Mouse (Mus musculus): ENCODE measurements around the gene Epn2.
A peak's percentile ranks its signal among the peaks of the same experiment; 100 is the strongest.

The Epn2 gene

DNA sequence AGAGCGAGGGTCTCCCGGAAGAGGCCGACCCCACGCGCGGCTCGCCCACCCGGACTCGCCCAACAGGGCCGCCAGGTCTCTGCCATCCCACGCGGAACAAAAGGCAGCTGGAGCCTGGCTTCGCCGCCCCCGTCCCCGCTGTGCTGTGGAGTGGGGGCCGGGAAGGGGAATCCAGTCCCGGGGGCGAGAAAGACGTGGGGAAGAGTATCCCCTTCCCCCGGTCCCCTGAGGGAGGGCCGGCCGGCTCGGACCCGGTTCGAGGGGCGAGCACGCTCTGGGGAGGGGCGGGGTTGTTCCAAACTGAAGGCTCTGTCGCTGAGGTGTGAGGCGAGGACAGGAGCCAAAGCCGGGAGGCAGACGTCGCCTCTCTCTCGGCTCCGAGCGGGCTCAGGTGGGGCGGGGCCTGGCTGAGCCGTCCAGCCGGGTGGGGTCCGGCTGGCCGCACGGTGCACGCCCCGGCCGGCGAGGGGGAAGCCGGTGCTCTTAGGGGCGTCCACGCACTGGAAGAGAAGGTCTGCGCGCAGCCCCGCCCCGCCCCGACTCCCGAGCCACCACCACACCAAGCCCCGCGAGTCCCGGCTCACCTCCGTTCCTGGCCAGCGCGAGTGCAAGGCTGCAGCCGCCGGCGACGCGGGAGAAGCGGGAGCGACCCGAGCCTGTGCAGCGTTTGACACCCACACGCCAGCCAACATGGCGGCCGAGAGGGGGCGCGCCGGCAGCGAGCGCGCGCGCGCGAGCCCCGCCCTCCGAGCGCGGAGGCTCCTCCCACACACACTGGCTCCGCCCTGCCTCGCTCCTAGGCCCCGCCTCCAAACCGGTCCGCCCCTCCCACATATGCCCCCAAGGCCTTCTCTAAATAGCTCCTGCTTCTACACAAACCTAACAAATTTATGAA is at the start of gene Epn2:
Gene Epn2, minus strand, starts transcription at position 705 of the 895 bp plus-strand sequence.
- peak; percentile 75 for DNase-seq (ENCODE audit: low read depth)

- DNase-seq (ENCODE audit: low read depth), result peak; percentile 43
Measured at GRCm38 (mm10) chr11:61626509-61626908, 47.0 kb upstream of the Epn2 start.

GRCm38 (mm10) chr11:61625136-61625535 is 45.6 kb upstream of the Epn2 start:
- no peak for DNase-seq (ENCODE audit: low read depth)

- no peak for DNase-seq (ENCODE audit: low read depth)
Measured at GRCm38 (mm10) chr11:61620762-61621161, 41.3 kb upstream of the Epn2 start.

- peak; percentile 82 for DNase-seq (ENCODE audit: low read depth)
Measured at GRCm38 (mm10) chr11:61620254-61620670, 40.8 kb upstream of the Epn2 start.

DNA sequence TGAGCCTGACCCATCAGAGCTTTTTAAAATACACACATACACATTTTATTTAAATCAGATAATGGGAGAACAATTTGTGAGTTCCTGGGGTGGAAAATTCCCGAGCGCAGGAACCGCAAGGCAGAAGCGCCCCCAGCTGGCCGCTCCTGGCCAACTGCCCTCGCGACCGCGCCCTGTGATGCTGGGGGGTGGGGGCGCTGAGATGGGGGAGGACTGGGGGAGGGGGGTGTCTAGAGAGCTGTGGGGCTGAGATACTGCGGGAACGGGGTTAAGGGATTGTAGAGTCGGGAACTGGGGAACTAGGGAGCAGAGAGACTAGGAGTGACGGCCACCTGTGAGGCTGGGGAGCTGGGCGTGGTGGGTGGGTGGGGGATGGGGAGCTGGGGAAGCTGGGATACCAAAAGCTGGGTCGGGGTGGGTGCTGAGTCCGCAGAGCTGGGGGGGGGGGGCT is 40.3 kb upstream of the Epn2 start:
- peak; percentile 48 for DNase-seq (ENCODE audit: low read depth)

- no peak for DNase-seq (ENCODE audit: low read depth)
Measured at GRCm38 (mm10) chr11:61619356-61619755, 39.9 kb upstream of the Epn2 start.

DNA sequence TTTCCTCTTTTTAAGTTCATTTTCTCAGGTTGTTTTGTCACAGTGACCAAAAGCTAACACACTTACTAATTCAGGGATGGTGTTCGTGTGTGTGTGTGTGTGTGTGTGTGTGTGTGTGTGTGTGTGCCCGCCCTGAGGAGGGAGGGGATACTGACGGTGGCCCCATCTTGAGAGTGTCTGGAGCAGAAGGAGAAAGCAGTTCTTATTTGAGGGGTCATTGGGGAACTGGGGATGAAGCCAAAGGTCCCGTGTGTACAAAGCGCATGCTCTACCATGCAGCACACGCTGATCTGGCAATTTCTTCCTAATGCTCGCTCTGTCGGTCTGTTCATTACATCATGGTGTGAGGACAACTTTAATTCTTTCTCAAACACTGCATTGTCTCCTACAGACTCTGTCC is 39.1 kb upstream of the Epn2 start:
- no peak for DNase-seq (ENCODE audit: low read depth)

DNA sequence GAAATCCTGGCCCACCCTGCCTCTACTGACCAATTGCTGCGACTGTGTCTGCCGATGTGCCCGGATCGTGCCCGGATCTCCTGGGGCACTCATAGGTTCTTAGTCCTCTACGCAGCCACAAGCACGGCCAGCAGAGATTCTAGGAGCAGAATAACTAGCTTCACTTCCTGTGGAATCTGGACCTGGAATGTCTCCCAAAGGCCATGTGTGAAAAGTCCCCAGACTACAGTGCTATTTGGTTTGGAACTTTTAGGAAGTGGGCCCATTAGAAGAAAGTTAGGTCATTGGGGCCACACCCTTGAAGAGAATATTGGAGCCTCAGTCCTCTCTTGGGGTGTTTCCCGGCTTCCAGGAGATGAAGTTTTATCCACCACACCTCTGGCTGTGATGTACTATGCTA is 38.6 kb upstream of the Epn2 start:
- DNase-seq (ENCODE audit: low read depth), result no peak

GRCm38 (mm10) chr11:61617293-61617975 is 37.9 kb upstream of the Epn2 start:
- DNase-seq (ENCODE audit: low read depth), result no peak

- peak; percentile 29 for DNase-seq (ENCODE audit: low read depth)
Measured at GRCm38 (mm10) chr11:61616523-61617292, 37.2 kb upstream of the Epn2 start.

- no peak for DNase-seq (ENCODE audit: low read depth)
Measured at GRCm38 (mm10) chr11:61615686-61616522, 36.4 kb upstream of the Epn2 start.

- no peak for DNase-seq (ENCODE audit: low read depth)
Measured at GRCm38 (mm10) chr11:61614401-61614800, 34.9 kb upstream of the Epn2 start.

DNA sequence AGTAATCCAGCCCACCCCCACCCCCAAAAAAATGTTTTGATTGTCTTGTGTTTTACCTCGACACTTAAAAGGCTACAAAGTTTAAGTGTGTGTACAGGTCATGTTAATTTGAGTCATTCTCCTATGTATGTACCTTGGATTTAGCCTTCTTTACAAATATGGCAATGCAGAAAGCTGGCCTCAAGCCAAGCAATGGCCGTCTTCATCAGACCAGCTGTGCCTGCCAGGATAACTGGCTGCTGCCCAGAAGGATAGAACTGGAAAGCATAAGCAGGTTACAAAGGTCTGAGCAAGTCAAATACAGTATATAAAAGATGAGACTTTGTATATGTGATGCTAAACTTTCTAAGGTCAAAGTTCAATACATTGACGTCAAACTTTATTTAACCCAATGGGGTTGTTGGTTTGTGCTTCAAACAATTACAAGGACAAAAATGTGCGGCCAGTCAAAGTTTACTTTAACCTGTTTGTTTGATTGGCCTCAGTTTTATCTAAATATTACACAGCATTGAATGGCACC is 32.7 kb upstream of the Epn2 start:
- no peak for DNase-seq (ENCODE audit: low read depth)

GRCm38 (mm10) chr11:61611197-61611596 is 31.7 kb upstream of the Epn2 start:
- no peak for DNase-seq (ENCODE audit: low read depth)

- no peak for DNase-seq (ENCODE audit: low read depth)
Measured at GRCm38 (mm10) chr11:61608072-61608471, 28.6 kb upstream of the Epn2 start.

DNA sequence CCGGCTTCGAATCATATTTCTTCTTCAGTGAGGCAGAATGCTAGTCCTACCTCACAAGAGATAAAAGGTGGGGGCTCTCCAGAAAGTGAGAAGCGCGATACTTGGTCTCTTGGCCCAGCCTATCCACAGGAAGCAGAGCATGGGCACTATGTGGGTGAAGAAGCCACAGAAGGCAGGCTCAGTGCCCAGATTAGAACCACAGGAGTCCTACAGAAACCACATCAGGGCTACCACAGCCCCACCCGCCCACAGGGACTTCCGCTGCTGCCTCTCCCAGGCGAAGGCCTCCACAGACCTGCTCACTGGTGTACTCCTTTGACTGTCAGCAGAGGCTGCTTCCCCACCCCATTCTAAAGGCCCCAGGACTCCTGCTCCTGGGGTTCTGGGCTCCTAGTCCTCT is 23.2 kb upstream of the Epn2 start:
- DNase-seq (ENCODE audit: low read depth), result peak; percentile 88

DNA sequence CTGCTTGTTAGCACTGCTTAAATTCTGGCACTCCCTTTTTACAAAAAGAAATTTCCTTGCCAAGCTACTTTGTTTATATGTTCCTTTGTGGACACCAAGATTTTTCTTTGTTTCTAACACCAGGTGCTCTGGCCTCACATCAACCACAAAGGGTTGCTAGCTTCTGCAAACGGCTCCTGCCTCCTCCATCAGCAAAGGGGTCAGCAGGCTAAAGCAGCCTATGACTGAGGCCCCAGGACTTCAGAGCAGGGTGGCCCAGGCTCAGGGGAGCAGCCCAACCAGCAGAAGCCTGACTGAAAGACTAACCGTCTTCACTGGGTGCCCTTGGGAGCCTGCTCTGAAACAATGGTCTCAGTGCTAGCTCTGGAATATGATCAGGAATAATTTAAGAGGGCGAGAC is 22.0 kb upstream of the Epn2 start:
- DNase-seq (ENCODE audit: low read depth), result no peak

DNA sequence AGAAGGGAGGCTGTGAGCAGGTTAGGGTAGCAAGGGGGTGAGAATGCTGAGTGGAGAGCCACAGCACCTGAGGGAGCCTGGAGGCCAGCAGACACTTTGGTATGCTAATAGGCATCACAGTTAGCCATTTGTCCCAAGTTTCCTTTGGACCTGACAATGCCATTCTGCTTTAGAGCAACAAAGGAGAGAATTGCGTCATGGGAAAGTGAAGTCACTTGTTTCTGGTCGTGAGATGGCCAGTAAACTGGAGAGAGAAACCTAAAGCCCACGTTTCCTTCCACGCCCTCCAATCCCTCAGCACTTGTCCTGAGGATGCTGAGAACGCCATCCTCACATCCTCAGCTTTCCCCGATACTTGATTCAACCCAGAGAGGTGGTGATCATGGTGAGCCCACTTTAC is 18.9 kb upstream of the Epn2 start:
- DNase-seq (ENCODE audit: low read depth), result no peak

DNA sequence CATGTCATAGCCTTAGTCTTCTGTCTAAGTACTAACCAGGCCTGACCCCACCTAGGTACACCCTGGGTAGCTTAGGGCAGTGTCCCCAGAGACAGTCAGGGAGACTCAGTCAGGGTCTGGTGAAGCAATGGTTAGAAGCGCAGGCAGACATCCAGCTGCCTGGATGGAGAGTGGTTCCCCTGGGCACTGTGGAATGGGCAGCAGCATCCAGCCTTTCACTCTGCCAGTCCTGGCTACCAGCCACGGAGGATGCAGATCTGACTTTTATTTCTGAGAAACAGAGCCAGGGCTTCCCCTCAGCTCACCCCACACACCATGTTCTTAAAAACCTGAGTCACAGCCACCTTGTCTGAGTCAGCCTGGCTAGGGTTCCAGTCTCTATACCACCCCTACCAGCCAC is 18.0 kb upstream of the Epn2 start:
- DNase-seq (ENCODE audit: low read depth), result no peak

GRCm38 (mm10) chr11:61593069-61593468 is 13.6 kb upstream of the Epn2 start:
- no peak for DNase-seq (ENCODE audit: low read depth)

Data from induced T-regulatory cell, adult 2 months (primary cell).